Mouse (Mus musculus): ENCODE data around the gene Olfr1016.

DNA sequence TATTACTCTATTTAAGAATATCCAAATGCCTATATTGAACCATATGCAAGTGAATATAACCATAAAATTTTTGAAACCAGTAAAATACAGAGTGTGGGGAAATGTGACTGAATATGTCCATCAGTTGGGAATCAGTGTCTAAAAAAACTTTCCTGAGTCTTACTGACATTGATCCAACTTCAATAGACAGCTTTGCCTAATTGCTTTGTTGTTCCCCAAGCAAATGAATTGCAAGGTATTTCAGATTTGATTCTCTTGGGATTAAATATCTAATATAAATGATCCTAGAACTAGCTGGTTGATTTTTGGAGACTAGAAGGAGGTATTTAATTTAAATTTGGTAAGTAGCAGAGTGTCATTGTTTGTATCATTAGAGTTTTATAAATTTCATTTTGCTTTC, 29.9 kb downstream of the Olfr1016 start, which contains the start of gene Olfr1014:
- no peak for TF ChIP-seq MAX (IDR thresholded peaks at IDR 0.05; ENCODE audit: low read depth)
- no peak for TF ChIP-seq CEBPB (IDR thresholded peaks at IDR 0.05; ENCODE audit: insufficient read depth, poor library complexity, severe bottlenecking)
- TF ChIP-seq TCF12 (IDR thresholded peaks at IDR 0.05; ENCODE audit: insufficient read depth, poor library complexity, severe bottlenecking) = no peak
- no peak for TF ChIP-seq POLR2A (IDR thresholded peaks at IDR 0.05; ENCODE audit: insufficient read length, low read depth)
- no peak for TF ChIP-seq E2F4 (IDR thresholded peaks at IDR 0.05; ENCODE audit: insufficient read depth)
- TF ChIP-seq POLR2AphosphoS2 (IDR thresholded peaks at IDR 0.05; ENCODE audit: insufficient read length, low read depth) = no peak
- no peak for TF ChIP-seq USF1 (IDR thresholded peaks at IDR 0.05; ENCODE audit: low read depth)
- TF ChIP-seq TCF3 (IDR thresholded peaks at IDR 0.05; ENCODE audit: insufficient read length, low read depth) = no peak
- TF ChIP-seq MYOG (IDR thresholded peaks at IDR 0.05; ENCODE audit: control insufficient read depth in 1 of 3, insufficient read depth in 1 of 3, insufficient read length in 2 of 3, low read depth in 2 of 3) = no peak
- TF ChIP-seq MYOD1 (IDR thresholded peaks at IDR 0.05; ENCODE audit: control insufficient read depth in 1 of 3, insufficient read length in 2 of 3, low read depth in 2 of 3) = no peak
- TF ChIP-seq REST (IDR thresholded peaks at IDR 0.05; ENCODE audit: insufficient read depth, insufficient read length) = no peak
- no peak for TF ChIP-seq SRF (IDR thresholded peaks at IDR 0.05; ENCODE audit: control insufficient read depth, insufficient read length, low read depth)

All from myocyte (in vitro differentiated cells).